Mouse (Mus musculus) common myeloid progenitor, adult 5-6 weeks (primary cell): ENCODE results near the gene Oprl1. TPM values are rescaled to one million over a fixed set of nuclear protein-coding genes. Genes with fewer than 3 reads are reported as not detected.

Experiments
- ATAC-seq: replicated peaks from 2 replicates; pipeline ENCODE4 v1.8.0; 2016; ENCODE audit warnings: low read depth, mild to moderate bottlenecking, moderate TSS enrichment, inconsistent platforms; ENCODE audit not compliant: poor library complexity, severe bottlenecking
- total RNA-seq: library from RNA; stranded (forward); fragments of 200-1000, 187-1606 nt; gene quantifications from 2 replicates; pipeline ENCODE4 v1.2.3, GENCODE M21; 2017

Gene Oprl1
- total RNA-seq, 1 experiment from 2014 or later = not detected

- peak; percentile 80 for ATAC-seq
These were observed 23.2 kb upstream of the Oprl1 start for GRCm38 (mm10) chr2:181691571-181691970.

DNA sequence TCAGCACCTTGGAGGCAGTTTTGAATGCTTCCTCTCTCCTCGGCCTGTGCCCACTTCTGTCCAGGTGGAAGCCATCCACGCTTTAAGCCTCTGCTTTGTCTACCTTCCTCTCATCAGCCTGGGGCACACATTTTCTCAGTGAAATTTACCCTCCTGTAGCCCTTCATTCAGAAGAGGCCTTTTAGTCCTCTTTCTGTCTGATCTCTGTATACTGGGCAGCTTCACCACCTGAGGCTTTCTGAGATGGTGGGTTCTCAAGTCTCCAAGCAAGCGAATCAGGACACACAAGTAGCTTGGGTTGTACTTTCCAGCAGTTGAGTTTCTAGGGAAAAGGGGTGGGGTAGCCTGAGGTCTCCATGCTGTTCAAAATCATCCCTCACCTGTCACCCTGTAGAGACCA is 22.5 kb upstream of the Oprl1 start:
- no peak for ATAC-seq

DNA sequence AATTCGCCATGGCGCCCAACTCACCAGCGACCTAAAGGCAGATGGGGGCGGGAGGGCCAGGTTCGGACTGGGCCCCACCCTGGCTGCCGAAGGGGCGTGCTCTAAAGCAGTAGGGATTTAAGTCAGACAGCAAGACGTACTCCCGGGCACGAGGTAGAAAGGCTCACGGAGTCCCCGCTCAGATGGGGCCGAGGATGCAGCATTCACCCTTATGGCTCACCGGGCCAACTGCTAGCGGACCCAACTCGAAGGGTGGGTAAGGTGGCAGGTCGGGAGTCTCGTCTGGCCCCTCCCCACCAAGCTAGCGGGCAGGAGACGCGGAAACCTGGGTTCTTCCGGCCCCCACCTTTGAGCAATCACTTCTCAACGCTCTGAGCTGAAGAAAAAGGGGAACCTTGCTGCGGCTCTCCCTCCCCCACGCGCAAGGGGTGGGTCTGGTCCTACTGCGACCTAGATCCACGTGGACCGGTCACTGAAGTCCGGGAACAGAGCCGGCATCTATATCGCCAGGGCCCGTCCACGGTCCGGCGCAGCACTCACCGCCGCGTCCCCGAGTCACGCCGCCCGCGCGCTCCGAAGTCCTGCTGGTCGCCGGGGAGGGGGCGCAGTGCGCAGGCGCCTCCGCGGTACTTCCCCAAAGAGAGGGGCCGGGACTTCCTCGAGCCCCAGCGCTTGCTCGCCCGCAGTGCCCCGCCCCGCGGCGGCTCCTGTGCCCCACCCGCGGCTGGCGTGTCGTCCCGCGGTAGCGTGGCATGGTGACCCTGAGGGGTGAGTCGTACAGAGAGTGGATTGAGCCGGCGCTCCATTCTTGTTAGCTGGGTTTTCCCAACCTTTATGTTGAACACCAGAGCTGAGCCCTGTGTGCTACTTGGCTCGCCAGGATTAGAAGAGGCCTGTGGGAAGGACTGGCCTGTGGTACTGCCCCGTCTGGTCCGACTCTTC is 21.2 kb upstream of the Oprl1 start, which contains the start of gene Rgs19:
TSS of gene Rgs19 (minus strand) at position 639 of the 942 bp plus-strand sequence.
- ATAC-seq = peak; percentile 76

- ATAC-seq = no peak
These were observed 20.2 kb upstream of the Oprl1 start for GRCm38 (mm10) chr2:181694581-181694980.

GRCm38 (mm10) chr2:181695776-181696175 is 19.0 kb upstream of the Oprl1 start:
- ATAC-seq = no peak

DNA sequence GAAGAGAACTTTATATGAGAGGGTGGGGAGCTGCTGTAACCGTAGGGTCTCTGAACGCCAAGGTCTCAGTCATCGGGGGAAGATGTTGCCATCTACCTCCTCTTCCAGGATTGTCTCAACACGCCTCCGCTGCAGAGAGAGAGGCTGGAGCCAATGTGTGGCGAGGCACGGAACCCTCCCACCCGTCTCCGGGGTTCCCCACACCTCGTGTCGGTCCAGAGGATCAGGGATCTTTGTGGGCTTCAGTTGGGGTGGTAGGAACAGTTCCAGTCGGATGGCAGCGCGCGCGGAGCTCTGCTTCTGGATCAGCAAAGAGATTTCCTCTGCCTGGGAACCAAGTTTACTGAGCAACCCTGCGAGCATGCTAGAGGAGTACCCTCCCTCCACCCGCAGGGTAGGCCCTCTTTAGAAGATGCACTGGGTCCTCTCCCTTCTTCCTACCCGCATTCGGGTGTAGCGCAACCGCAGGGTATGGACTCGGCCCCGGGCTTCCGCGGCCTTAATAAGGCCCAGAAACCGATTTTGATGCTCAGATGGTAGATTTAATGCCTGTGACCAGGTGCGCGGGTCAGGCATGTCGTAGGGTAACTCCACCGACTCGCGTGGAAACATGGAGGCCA is 17.9 kb upstream of the Oprl1 start:
- no peak for ATAC-seq

- ATAC-seq = no peak
These were observed 16.6 kb upstream of the Oprl1 start, which contains the start of gene Lkaaear1 for GRCm38 (mm10) chr2:181698241-181698640. TSS of gene Lkaaear1 (minus strand) at chr2:181698442.

DNA sequence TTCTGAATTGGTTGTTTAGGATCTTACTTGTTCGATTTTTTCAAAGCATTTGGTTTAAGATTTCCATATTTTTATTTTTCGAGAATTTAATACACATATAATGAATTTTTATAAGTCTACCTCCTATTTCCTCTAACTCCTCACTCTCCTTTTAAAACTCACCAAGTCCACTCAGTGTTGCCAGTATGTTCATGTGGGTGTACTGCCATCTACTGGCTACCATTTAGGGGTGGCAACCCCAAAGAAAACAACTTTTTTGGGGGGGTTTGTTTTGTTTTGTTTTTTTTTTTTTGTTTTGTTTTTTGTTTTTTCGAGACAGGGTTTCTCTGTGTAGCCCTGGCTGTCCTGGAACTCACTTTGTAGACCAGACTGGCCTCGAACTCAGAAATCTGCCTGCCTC is 8.1 kb upstream of the Oprl1 start:
- peak; percentile 90 for ATAC-seq

GRCm38 (mm10) chr2:181713749-181714148 is 1.1 kb upstream of the Oprl1 start:
- no peak for ATAC-seq

GRCm38 (mm10) chr2:181715382-181715781 is 566 bp downstream of the Oprl1 start:
- ATAC-seq = no peak

- no peak for ATAC-seq
These were observed 2.2 kb downstream of the Oprl1 start for GRCm38 (mm10) chr2:181716991-181717390.

DNA sequence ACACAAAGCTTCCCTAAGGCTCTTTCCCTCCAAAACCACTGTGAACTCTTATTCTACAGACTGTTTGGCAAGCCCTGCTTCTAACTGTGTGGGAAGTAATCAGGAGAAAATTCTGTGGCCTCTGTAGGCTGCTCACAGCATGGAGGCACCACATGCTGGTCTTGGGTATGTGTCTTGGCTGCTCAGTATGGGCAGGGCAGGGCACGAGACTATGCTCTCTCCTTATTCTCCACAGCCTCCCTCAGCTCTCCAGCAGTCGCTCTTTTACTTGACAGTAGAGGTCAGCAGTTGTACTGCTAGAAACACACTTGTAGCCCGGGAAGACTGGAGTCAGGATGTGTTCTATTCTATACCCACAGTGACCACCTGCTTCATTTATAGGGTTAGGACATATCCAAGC is 5.2 kb downstream of the Oprl1 start:
- ATAC-seq = no peak

DNA sequence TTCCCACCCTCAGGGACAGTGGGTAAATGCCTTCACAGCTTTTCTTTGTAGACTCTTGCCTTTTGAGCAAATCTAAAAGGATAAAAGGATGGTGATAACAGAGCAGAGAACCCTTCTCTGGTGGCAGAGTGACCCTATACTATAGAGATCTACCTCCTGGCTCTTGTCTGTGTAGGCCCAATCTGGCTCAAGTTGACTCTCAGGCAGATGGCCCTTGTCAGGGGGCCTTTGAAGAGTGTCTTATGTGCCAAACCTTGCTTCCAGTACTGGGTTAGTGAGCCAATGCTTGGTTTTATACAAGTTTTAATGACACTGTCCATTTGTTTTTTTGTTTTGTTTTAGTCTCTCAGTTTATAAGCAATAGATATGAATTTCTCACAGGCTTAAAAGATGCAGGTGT is 6.4 kb downstream of the Oprl1 start:
- no peak for ATAC-seq

DNA sequence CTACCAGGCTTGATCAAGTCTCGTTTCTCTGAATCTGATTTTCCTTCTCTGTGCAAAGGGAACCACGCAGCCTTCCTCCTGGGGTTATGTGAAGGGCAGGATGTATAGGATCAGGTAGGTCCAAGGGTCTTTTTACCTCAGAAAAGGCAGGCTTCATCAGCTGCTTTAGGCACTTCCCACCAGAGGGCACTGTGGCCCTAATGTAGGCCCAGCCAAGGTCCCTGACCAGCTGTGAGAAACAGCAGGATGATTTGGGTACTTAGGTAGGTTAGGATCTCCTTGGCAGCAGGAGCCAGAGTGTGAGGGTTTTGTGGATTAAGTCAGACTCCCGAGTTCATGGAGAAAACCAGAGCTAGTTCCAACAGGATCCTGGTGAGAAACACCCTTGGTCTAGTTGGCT is 7.4 kb downstream of the Oprl1 start:
- ATAC-seq = peak; percentile 70

- ATAC-seq = no peak
These were observed 12.9 kb downstream of the Oprl1 start for GRCm38 (mm10) chr2:181727659-181728262.

DNA sequence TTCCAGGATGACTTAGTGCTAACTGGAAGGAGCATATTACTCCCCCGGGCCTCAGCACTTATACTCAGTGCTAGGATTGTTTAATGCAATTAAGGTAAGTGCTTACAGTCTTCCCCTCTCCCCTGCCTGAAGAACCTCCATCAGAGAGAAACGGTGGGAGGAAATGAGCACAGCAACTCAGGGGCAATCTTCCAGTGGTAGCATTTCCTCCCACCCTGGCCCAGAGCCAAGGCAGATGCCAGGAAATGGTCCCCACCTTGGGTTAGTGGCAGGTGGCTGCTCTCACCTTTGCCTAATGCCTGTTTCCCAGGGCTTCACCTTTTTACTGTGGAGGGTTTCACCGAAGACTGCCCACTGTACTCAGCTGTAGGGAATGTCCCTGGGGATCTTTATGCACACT is 15.2 kb downstream of the Oprl1 start:
- no peak for ATAC-seq

- ATAC-seq = no peak
These were observed 37.8 kb downstream of the Oprl1 start for GRCm38 (mm10) chr2:181752626-181753025.

DNA sequence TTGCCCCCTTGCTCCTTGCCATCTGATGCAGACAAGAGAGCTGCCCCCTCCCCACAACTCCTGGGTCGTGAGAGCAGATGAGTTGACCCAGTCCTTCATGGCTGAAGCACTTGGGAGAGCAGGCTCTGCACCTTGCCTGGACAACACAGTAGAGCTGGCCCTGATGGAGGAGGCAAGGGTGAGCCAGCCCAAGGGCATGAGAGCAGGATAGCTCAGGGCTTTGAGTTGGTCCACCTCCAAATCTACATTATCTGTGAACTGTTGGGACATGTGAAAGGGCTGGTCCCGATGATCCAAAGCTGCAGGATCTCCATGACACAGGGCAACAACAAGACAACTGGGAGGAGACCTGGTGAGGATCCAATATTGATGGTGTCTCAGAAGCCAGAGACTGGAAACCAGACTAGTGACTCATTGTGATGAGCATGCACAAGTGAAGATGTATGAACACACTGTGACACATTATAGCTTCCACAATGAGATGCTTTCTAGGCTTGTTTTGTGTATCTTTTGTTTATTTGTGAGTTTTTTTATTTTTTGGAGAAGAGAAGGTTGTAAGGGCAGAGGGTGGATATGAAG is 43.4 kb downstream of the Oprl1 start:
- ATAC-seq = no peak

GRCm38 (mm10) chr2:181759041-181759440 is 44.2 kb downstream of the Oprl1 start:
- ATAC-seq = no peak

- no peak for ATAC-seq
These were observed 48.4 kb downstream of the Oprl1 start, which contains the start of gene Myt1 for GRCm38 (mm10) chr2:181763006-181763830. TSS of gene Myt1 (plus strand) at chr2:181763332.
